Mouse (Mus musculus) E14TG2a.4 (cell line): ENCODE results near the gene Plekhm2.

Experiments used
- CTCF ChIP-seq: conservative IDR thresholded peaks from 2 replicates; pipeline ENCODE4 v1.5.1; 2014; ENCODE audit warnings: low read length
- NANOG ChIP-seq: IDR thresholded peaks from 2 replicates; pipeline ENCODE4 v1.6.1; 2014; ENCODE audit warnings: borderline replicate concordance, low read length, mixed read lengths

DNA sequence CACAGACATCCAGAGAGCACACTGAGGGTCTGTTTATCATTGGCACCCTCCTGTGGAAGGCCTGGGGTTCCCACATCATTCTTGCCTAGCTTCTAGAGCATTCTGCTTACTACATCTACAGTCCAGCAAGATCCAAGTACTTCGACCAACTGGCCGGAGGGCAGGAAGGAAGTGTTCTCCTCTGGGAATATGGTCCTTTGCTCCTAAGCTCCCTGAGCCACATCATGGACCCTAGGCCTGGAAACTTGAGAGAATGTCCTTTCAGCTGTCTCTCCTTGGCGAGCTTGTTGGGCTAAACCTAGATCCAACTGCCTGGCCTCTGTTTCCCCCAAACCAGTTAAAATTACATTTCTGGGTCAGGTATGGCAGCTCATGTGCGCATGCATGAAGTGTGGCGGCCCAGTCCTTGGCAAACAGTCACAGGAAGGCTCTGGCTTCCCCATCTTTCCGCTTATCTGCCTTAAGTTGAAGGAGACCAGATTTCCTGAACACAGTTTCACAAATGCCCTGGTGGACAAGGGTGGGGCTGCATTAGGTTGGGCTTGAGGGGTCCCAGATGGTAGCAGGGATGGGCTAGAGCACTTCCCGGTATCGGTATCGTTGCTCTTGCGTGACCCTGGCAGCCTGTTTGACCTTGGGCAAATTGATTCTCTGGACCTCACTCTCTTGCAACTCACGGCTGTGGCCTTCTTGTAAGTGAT, 62.0 kb downstream of the Plekhm2 start:
- TF ChIP-seq CTCF, result 0 out of 2 replicates have a peak, but pooled peaks have one; percentile 4
- no peak for TF ChIP-seq NANOG
